Mouse (Mus musculus) testis, adult 2 months (tissue): ENCODE data around the gene Adi1.

ENCODE experiments used
- CTCF ChIP-seq: fragments of 200-500 bp; IDR thresholded peaks from 2 replicates; pipeline ENCODE4 v1.5.1; 2012; ENCODE audit warnings: low read depth, mild to moderate bottlenecking, inconsistent platforms, low read length, moderate library complexity; ENCODE audit not compliant: control insufficient read depth, insufficient read depth, insufficient replicate concordance
- POLR2A ChIP-seq: fragments of 200-500 bp; IDR thresholded peaks from 2 replicates; pipeline ENCODE4 v1.6.1; 2012; ENCODE audit warnings: low read depth, mild to moderate bottlenecking, inconsistent platforms, low read length, moderate library complexity; ENCODE audit not compliant: control insufficient read depth

- peak; percentile 95 for TF ChIP-seq POLR2A
- no peak for TF ChIP-seq CTCF
Observed at GRCm38 (mm10) chr12:28649141-28650110, 25.6 kb upstream of the Adi1 start, which contains the start of gene Rnaseh1.
